Mouse (Mus musculus): ENCODE measurements around the gene Cxcr4.

DNA sequence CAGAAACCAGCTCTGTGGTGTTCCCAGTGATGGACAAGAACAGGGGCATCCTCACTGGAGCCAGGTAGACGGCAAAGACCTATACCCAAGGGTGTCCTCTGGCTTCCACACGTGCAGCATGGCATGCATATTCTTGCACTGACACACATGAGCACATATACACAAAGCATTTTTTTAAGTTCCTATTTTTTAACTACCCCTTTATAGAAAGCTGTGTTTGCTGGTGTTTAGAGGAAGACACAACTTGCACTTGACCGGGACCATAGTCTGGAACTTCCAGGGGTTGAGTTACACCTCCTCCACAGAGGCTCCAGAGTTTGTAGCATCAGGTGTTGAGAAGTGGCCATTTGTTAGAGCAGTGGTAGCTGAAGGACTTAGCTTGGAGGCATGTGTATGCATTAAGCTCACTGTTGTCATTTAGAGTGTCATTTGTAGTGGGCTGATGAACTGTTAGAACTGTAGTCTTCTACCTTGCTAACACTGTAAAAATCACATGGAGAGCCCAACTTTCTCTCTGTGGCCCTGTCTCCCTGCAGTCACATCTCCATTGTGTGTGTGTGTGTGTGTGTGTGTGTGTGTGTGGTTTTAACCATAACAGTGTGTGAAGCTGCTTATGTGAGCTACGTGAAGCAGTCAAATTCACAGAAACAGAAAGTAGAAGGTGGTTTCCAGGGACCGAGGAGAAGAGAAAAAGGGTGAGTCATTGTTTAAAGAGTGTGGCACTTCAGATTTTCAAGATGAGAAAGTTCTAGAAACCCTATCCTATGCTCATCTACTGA, 43.7 kb downstream of the Cxcr4 start:
- no peak for TF ChIP-seq CTCF (IDR thresholded peaks at IDR 0.05; ENCODE audit: borderline replicate concordance, control insufficient read depth, extremely low read depth, insufficient read depth, low read length, poor library complexity)
- TF ChIP-seq POLR2A (IDR thresholded peaks at IDR 0.05; ENCODE audit: control insufficient read depth, extremely low read depth, insufficient read depth, low read length, poor library complexity) = no peak

Data from thymus, adult 2 months (tissue).